Mouse (Mus musculus) embryo, embryonic 10.5 days (tissue): Measurements from ENCODE around the gene Six1.

Source experiments
- DNase-seq: peaks from one replicate; pipeline ENCODE4 v3.0.0-alpha.2; 2015; ENCODE audit warnings: low spot score

Gene Six1

GRCm38 (mm10) chr12:73049520-73050225 lies 4.0 kb downstream of the Six1 start:
- peak; percentile 54 for DNase-seq

GRCm38 (mm10) chr12:73048537-73048936 lies 5.2 kb downstream of the Six1 start:
- peak; percentile 42 for DNase-seq

- DNase-seq, result peak; percentile 51
Measured at GRCm38 (mm10) chr12:73047576-73047975, 6.1 kb downstream of the Six1 start.

- DNase-seq, result peak; percentile 91
Measured at GRCm38 (mm10) chr12:73046607-73047180, 7.0 kb downstream of the Six1 start.

GRCm38 (mm10) chr12:73045724-73046606 lies 7.7 kb downstream of the Six1 start:
- peak; percentile 37 for DNase-seq

GRCm38 (mm10) chr12:73045046-73045723 lies 8.5 kb downstream of the Six1 start:
- peak; percentile 62 for DNase-seq

- peak; percentile 76 for DNase-seq
Measured at GRCm38 (mm10) chr12:73044221-73045045, 9.3 kb downstream of the Six1 start.

GRCm38 (mm10) chr12:73043396-73044167 lies 10.1 kb downstream of the Six1 start:
- DNase-seq, result peak; percentile 39

- peak; percentile 55 for DNase-seq
Measured at GRCm38 (mm10) chr12:73042903-73043302, 10.8 kb downstream of the Six1 start.

GRCm38 (mm10) chr12:73042406-73042805 lies 11.3 kb downstream of the Six1 start:
- DNase-seq, result no peak

- DNase-seq, result no peak
Measured at GRCm38 (mm10) chr12:73041256-73041630, 12.4 kb downstream of the Six1 start.

GRCm38 (mm10) chr12:73040563-73041255 lies 13.0 kb downstream of the Six1 start:
- peak; percentile 69 for DNase-seq

GRCm38 (mm10) chr12:73039939-73040562 lies 13.6 kb downstream of the Six1 start:
- DNase-seq, result peak; percentile 62

- DNase-seq, result peak; percentile 63
Measured at GRCm38 (mm10) chr12:73038992-73039938, 14.4 kb downstream of the Six1 start.

- DNase-seq, result no peak
Measured at GRCm38 (mm10) chr12:73038441-73038991, 15.2 kb downstream of the Six1 start.

GRCm38 (mm10) chr12:73037385-73038160 lies 16.1 kb downstream of the Six1 start:
- DNase-seq, result peak; percentile 39
